Mouse (Mus musculus) effector memory CD4-positive, alpha-beta T cell, adult 5 months (primary cell): ENCODE results near the gene Yeats2. TPM values are rescaled to one million over a fixed set of nuclear protein-coding genes. Genes with fewer than 3 reads are reported as not detected.

Experiments used
- polyA plus RNA-seq: library from polyadenylated mRNA; unstranded; fragments of 100-300 nt; shearing (Covaris generic); gene quantifications from one replicate; pipeline ENCODE4 v1.2.1, GENCODE M21; 2017

Gene Yeats2
- 24.1 TPM for polyA plus RNA-seq

GRCm38 (mm10) chr16:20140772-20141531 is at the start of gene Yeats2:
TSS of gene Yeats2 (plus strand) at chr16:20141063.

GRCm38 (mm10) chr16:20097069-20097710 is 43.7 kb upstream of the Yeats2 start, which contains the start of gene Klhl24:
TSS of gene Klhl24 (plus strand) at chr16:20097542.

GRCm38 (mm10) chr16:20240468-20241414 is 99.9 kb downstream of the Yeats2 start, which contains the start of gene Map6d1:
TSS of gene Map6d1 (minus strand) at chr16:20241358.

Other genes with a start within 250 kb of the Yeats2 start
- gene Klhl6, start 158.0 kb upstream of the Yeats2 start, polyA plus RNA-seq = 197 TPM
- 153 TPM for gene Klhl24, start 43.5 kb upstream of the Yeats2 start, polyA plus RNA-seq
- not detected for gene Map6d1, start 100.3 kb downstream of the Yeats2 start, polyA plus RNA-seq
- 66.9 TPM for gene Parl, start 161.3 kb downstream of the Yeats2 start, polyA plus RNA-seq
- gene Cyp2ab1, start 184.3 kb downstream of the Yeats2 start, polyA plus RNA-seq = not detected